Mouse (Mus musculus): Measurements from ENCODE around the gene Zfpm1.

The Zfpm1 gene

GRCm38 (mm10) chr8:122282035-122282358 is at the start of gene Zfpm1:
TSS of gene Zfpm1 (plus strand) at chr8:122282141.
- DNase-seq (ENCODE audit: low read depth, low spot score): no peak

DNA sequence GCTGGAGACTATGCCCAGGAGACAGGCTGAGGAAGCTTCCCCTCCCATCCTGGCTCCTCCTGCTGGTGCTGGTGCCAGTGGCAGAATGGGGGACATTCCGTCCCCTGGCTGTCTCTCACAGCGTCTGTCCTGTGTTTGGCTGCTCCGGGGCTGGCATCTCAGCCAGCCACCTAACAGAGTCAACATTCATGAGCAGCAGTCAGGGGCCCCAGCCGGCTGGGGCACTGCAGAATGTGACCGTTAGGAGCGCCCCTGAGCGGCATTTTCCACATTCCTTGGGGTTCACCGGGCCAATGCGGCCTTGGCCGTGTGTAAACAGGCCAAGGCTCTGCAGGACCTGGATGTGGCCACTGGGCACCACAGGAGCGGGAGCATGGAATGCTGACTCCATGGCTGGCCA is 47.9 kb upstream of the Zfpm1 start:
- DNase-seq (ENCODE audit: low read depth, low spot score): no peak

GRCm38 (mm10) chr8:122236521-122236920 is 45.4 kb upstream of the Zfpm1 start:
- no peak for DNase-seq (ENCODE audit: low read depth, low spot score)

DNA sequence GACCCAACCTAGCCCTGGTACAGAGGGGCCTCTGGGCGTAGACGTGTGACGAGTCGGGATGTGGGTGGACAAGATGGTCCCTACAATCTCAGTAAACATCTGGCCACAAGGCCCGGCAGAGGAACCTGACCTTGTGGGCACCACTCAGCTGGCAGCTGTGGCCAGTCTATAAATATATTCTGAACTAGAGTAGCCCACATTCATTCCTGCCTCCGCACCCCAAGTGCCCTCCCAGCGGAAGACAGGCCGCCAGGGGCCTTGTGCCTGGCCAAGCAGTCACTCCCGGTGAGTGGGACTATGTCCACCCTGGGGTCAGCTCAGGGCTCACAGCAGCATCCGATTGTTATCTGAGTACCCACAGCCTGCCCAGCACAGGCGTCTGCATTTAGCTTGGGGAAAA is 43.7 kb upstream of the Zfpm1 start:
- no peak for DNase-seq (ENCODE audit: low read depth, low spot score)

GRCm38 (mm10) chr8:122238731-122239130 is 43.2 kb upstream of the Zfpm1 start:
- no peak for DNase-seq (ENCODE audit: low read depth, low spot score)

DNA sequence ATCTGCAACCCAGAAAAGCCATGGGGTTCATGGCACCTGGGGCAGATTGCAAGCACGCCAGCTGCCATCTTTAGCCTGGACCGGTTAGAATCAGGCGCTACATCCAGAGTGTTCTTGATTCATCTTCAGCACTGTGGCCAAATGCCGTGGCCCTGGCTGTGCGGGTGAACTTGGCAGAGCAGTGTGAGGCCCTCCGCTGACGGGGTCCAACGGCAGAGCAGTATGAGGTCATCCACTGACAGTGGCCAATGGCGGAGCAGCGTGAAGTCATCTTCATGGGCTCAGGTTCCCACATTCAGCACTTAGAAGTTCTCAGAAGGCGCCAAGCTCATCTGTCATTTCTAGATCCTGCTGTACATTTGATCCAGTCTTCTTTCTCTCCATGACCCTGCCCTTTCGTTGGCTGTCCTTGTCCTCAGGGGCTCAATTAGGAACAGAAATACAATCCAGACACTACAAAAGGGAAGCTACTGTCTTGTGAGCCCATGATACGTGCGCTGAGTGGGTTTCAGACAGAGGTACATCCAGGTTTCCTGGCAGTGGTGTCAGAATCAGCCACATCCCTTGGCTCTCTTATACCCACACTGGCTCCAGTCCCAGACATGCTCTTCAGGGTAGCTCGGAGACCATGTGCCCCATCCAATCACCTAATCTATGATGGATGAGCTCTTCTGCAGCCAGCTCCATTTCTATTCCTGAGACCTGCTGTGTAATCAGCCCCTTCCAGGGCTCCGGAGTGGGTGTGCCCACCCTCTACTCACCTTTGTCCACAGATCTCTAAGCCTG is 41.5 kb upstream of the Zfpm1 start:
- DNase-seq (ENCODE audit: low read depth, low spot score): no peak

GRCm38 (mm10) chr8:122243310-122243709 is 38.6 kb upstream of the Zfpm1 start:
- DNase-seq (ENCODE audit: low read depth, low spot score): no peak

- DNase-seq (ENCODE audit: low read depth, low spot score): no peak
Measured at GRCm38 (mm10) chr8:122245161-122245560, 36.8 kb upstream of the Zfpm1 start.

DNA sequence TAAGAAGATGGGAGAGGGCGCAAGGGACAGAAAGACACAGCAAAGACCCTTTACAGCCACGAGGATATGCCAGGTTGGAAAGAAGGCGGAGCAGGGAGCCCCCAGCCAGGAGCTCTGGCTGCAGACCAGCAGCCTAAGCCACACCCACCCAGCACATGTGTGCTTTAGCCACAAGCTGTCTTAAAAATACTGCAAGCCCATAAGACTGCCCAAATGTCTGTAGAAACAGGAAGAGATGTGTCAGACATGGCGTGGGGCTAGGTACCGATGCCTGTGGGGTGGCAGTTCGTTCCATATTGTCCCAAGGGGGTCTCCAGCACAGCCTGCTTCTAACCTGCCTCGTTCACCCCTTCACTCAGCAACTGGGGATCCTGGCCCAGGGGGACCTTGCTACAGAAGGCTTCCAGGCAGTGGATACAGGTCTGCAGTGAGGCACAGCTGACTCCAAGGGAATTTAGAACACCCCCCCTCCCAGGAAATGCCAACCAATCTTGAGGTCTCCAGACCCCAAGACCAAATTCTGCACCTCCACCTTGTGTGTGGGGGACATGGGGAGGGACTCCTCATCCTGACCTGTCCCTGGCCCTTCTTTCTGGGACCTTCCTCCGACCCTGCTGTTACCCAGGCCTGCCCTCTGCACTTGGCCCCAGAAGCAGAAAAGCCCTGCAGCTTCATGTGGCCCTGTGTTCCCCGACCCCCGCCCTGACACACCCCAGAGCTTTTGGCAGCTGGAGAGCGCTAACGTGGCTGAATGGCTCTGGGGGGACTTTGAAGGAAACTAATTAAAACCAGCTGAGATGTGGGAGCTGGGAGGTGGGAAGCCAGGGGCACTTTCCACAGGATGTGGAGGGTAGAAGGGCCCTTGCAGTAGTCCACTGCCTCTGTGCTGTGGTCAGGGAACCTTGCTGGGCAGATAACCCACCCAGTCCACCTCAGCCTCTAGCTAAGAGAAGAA is 35.4 kb upstream of the Zfpm1 start:
- DNase-seq (ENCODE audit: low read depth, low spot score): no peak

- no peak for DNase-seq (ENCODE audit: low read depth, low spot score)
Measured at GRCm38 (mm10) chr8:122251739-122252138, 30.2 kb upstream of the Zfpm1 start.

DNA sequence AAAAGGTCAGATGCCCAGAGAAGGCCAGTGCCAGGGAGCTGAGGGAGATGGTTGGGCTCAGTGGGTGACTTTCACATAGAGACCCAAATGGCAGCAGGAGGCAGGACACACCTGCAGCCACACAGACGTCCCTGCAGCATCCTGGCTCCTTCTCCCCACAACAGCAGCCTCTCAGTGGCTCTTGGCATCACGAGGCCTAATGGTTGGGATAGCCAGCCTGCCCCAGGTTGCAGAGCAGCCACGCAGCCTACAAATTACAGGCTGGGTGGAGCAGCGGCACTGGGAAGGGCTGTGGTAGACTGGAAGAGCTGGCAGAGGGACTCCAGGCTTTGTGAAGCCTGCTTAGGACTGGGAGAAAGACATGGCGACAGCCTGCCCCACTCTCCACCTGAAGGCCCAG is 29.6 kb upstream of the Zfpm1 start:
- no peak for DNase-seq (ENCODE audit: low read depth, low spot score)

DNA sequence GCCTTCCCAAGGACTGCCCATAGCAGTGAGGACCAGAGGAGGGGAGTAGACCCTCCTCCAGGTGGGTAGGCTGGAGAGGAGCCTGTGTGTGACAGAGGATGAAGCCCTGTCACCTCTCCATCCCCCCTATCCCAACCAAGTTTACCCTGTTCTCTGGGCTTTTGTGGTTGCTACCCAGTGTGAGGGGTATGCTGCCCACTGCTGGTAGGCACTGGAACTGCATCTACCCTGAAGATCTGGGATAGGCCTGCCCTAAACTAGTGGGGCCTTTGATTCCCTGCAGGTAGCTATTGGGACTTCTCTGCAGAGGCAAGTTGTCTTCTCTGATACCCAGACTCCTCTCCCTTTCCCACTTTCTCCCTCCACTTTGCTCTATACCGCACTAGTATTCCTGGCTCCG is 22.6 kb upstream of the Zfpm1 start:
- peak; percentile 78 for DNase-seq (ENCODE audit: low read depth, low spot score)

DNA sequence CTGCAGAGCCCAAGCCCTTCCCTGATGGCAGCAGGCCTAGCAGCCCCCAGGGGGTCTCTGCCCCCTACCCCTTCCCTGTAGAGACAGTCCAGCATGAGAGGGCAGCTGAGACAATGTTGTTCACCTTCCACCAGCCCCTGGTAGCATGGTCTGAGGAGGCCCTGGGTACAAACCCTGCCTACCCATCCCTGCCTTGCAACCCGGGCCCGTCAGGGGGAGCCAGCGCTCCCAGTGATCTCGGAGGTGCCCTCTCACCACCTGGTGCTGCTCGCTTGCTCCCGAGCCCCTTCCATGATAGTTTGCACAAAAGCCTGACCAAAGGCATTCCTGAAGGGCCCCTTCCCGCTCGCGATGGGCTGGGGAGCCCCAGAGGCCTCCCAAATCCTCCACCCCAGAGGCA is 21.2 kb upstream of the Zfpm1 start:
- DNase-seq (ENCODE audit: low read depth, low spot score): no peak

GRCm38 (mm10) chr8:122262835-122263234 is 19.1 kb upstream of the Zfpm1 start:
- DNase-seq (ENCODE audit: low read depth, low spot score): no peak

- no peak for DNase-seq (ENCODE audit: low read depth, low spot score)
Measured at GRCm38 (mm10) chr8:122264243-122264642, 17.7 kb upstream of the Zfpm1 start.

DNA sequence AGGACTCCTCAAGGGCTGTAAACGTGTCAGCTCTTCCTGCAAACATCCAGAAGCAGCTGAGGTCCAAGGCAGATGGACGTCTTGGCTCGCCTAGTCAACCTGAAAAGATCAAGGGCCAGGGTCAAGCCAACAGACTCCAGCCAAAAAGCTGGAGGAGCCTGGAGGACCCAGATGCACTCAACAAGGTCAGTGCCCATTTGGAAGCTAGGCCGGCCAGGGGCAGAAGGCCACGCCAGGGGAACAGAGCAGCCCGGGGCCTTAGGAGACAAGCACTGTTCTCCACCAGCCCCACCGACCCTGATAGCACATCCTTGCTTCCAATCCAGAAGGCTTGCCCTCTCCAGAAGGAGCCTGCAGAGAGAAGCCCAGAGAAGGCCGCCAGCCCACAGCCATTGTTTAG is 16.4 kb upstream of the Zfpm1 start:
- DNase-seq (ENCODE audit: low read depth, low spot score): no peak

- no peak for DNase-seq (ENCODE audit: low read depth, low spot score)
Measured at GRCm38 (mm10) chr8:122266867-122267266, 15.1 kb upstream of the Zfpm1 start.

GRCm38 (mm10) chr8:122268861-122269260 is 13.1 kb upstream of the Zfpm1 start:
- no peak for DNase-seq (ENCODE audit: low read depth, low spot score)

- peak; percentile 86 for DNase-seq (ENCODE audit: low read depth, low spot score)
Measured at GRCm38 (mm10) chr8:122269404-122269803, 12.5 kb upstream of the Zfpm1 start.

- no peak for DNase-seq (ENCODE audit: low read depth, low spot score)
Measured at GRCm38 (mm10) chr8:122270555-122270954, 11.4 kb upstream of the Zfpm1 start.

- DNase-seq (ENCODE audit: low read depth, low spot score): peak; percentile 93
Measured at GRCm38 (mm10) chr8:122273152-122273551, 8.8 kb upstream of the Zfpm1 start.

GRCm38 (mm10) chr8:122273826-122274225 is 8.1 kb upstream of the Zfpm1 start:
- DNase-seq (ENCODE audit: low read depth, low spot score): no peak
